Mouse (Mus musculus) adrenal gland, adult 18-20 months (tissue): ENCODE data around the gene Zfp513. TPM values are rescaled to one million over a fixed set of nuclear protein-coding genes. Genes with fewer than 3 reads are reported as not detected.
"Not testable (repeated sequence)": the region's sequence is repeated elsewhere in the genome, so short reads cannot be mapped to it uniquely, and the experiment has no call there.

Experiments used
- DNase-seq, 2 experiments: peaks; one replicate each; pipeline ENCODE4 v3.0.0; 2021 to 2022; ENCODE audit warnings: low spot score in 2 of 2
- long read RNA-seq, 2 experiments: library from polyadenylated mRNA; stranded (forward); transcript quantifications; one replicate each; pipeline ENCODE4 v2.0.0; 2021
- total RNA-seq, 2 experiments: library from RNA; stranded (reverse); gene quantifications; 1 replicate in 1 of 2; 2 replicates in 1 of 2; pipeline ENCODE4 v1.2.3; 2021

Gene Zfp513
- 10 to 100 TPM; 25.9 to 29.2 TPM for total RNA-seq
- long read RNA-seq, experiment 1, transcript Zfp513-201 (3 exons, 2,213 nt), result minor isoform, 8 of 59 reads
- long read RNA-seq, experiment 1, transcript Zfp513-202 (4 exons, 2,228 nt), result major isoform, 44 of 59 reads
- long read RNA-seq, experiment 1, partial matches to known transcripts, result 3 of 59 reads
- long read RNA-seq, experiment 1, other reads (novel, unspliced or antisense), result 4 of 59 reads
- long read RNA-seq, experiment 2, transcript Zfp513-202 (4 exons, 2,228 nt), result major isoform, 53 of 77 reads
- long read RNA-seq, experiment 2, transcript Zfp513-201 (3 exons, 2,213 nt), result minor isoform, 8 of 77 reads
- long read RNA-seq, experiment 2, partial matches to known transcripts, result 2 of 77 reads
- long read RNA-seq, experiment 2, other reads (novel, unspliced or antisense), result 14 of 77 reads

GRCm38 (mm10) chr5:31201742-31202590 lies at the start of gene Zfp513:
TSS of gene Zfp513 (minus strand) at chr5:31202303.
- DNase-seq, result peak; percentile 82 to 87

GRCm38 (mm10) chr5:31251541-31252101 lies 49.5 kb upstream of the Zfp513 start, which contains the start of gene Krtcap3:
TSS of gene Krtcap3 (plus strand) at chr5:31251691.
- DNase-seq, result no peak

GRCm38 (mm10) chr5:31250716-31251115 lies 48.6 kb upstream of the Zfp513 start:
- DNase-seq, result no peak

GRCm38 (mm10) chr5:31242191-31242590 lies 40.1 kb upstream of the Zfp513 start:
- no peak for DNase-seq

- DNase-seq, result no peak
Observed at GRCm38 (mm10) chr5:31241522-31242034, 39.5 kb upstream of the Zfp513 start.

- peak; percentile 94 to 96 for DNase-seq
Observed at GRCm38 (mm10) chr5:31240637-31241521, 38.8 kb upstream of the Zfp513 start, which contains the start of the genes Nrbp1 and Gm9970. TSS of gene Nrbp1 (plus strand) at chr5:31240864. TSS of gene Gm9970 (minus strand) at chr5:31241232.

GRCm38 (mm10) chr5:31226641-31227040 lies 24.5 kb upstream of the Zfp513 start:
- no peak for DNase-seq

GRCm38 (mm10) chr5:31222696-31223095 lies 20.6 kb upstream of the Zfp513 start:
- DNase-seq, result no peak

- peak in 1 of 2 experiments; percentile 29 for DNase-seq
Observed at GRCm38 (mm10) chr5:31221304-31221945, 19.3 kb upstream of the Zfp513 start.

GRCm38 (mm10) chr5:31220448-31221303 lies 18.6 kb upstream of the Zfp513 start, which contains the start of gene Ppm1g:
TSS of gene Ppm1g (minus strand) at chr5:31220687.
- DNase-seq, result peak; percentile 97 to 99

GRCm38 (mm10) chr5:31219911-31220447 lies 17.9 kb upstream of the Zfp513 start:
- peak in 1 of 2 experiments; percentile 54 for DNase-seq

- no peak for DNase-seq
Observed at GRCm38 (mm10) chr5:31219474-31219873, 17.4 kb upstream of the Zfp513 start.

- DNase-seq, result no peak
Observed at GRCm38 (mm10) chr5:31219070-31219469, 17.0 kb upstream of the Zfp513 start.

- no peak for DNase-seq
Observed at GRCm38 (mm10) chr5:31218294-31218693, 16.2 kb upstream of the Zfp513 start.

- DNase-seq, result not testable (repeated sequence)
Observed at GRCm38 (mm10) chr5:31216554-31216953, 14.5 kb upstream of the Zfp513 start.

GRCm38 (mm10) chr5:31204421-31204820 lies 2.3 kb upstream of the Zfp513 start:
- no peak for DNase-seq

GRCm38 (mm10) chr5:31203866-31204265 lies 1.8 kb upstream of the Zfp513 start:
- DNase-seq, result no peak

GRCm38 (mm10) chr5:31202933-31203332 lies 830 bp upstream of the Zfp513 start:
- DNase-seq, result no peak
